Mouse (Mus musculus): ENCODE measurements at regions not wholly inside any gene's neighbourhood (a gene's known extent, or its start where the extent isn't known, plus 50 kb on each side); places are given as distances from the start of the nearest gene placed in this dataset.
A peak's percentile ranks its signal among the peaks of the same experiment; 100 is the strongest.

DNA sequence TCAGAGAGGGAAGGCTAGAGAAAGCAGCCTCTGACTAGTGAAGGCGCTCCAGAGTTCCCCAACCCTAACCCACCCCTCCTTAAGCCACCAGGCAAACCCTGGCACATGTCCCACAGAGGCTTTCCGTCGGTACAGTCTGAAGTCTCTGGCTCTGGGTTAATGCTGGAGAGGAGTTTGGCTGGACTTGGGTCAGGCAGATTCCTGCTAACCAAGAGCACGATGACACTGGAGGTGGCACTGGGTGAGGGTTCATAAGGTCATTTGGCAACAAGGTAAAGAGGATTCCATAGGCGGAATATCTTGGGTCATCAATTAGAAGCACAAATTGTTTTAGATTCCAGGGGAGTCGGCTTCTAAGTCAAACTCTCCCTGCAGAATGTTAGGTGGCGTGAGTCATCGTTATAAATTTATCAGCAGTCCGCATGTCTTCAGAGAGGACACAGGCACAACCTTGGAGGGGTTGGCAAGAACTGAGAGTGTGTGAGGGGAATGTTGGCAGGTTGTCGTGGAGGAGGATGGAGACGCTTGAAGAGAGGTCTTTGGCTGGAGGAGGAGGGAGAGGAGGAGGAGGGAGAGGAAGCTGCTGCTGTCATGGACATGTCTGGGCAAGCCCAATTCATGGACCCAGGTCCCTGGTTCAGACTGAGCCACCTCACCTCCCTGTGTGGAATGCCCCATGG, 138.4 kb downstream of the Utp6 start:
- no peak for ATAC-seq

GRCm38 (mm10) chr11:79821986-79822385, 140.2 kb downstream of the Utp6 start:
- no peak for ATAC-seq

DNA sequence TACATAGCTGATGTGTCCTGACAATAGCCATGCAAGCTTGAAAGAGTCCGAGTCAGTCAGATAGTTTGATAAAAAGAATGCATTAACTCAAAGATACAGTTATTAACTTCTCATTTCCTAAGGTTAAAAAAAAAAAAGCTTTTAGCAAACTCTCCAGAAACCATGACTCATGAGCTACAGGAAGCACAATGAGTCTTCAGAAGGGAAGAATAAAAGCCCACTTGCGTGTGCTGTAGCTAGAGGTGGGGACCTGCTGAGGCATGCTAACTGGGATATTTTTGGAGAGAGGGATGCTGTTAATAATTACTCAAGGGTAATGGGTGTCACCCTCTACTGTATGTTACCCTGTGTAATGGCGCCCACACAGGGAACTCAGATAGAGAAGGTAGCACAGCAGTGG, 147.0 kb downstream of the Utp6 start:
- no peak for ATAC-seq

- peak; percentile 56 for ATAC-seq
Measured at GRCm38 (mm10) chr11:79806911-79807466, 155.2 kb downstream of the Utp6 start.

DNA sequence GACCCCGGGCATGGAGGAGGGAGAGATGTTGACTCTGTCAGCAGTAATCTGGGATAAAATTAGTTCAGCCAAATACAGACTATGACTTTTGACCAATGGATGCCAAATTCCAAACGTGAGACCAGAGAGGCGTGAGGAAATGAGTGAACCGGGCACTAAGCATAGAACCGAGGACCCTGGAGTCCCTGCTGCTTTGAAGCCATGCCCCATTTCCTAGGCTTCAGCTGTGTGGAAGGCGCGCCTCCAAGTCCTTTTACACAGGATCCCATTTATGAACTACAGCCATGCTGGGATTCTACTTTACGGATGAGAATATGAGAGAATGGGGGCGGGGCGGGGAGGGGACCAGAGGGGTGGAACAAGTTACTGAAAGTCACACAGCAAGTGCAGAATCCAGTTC, 155.8 kb downstream of the Utp6 start:
- no peak for ATAC-seq

DNA sequence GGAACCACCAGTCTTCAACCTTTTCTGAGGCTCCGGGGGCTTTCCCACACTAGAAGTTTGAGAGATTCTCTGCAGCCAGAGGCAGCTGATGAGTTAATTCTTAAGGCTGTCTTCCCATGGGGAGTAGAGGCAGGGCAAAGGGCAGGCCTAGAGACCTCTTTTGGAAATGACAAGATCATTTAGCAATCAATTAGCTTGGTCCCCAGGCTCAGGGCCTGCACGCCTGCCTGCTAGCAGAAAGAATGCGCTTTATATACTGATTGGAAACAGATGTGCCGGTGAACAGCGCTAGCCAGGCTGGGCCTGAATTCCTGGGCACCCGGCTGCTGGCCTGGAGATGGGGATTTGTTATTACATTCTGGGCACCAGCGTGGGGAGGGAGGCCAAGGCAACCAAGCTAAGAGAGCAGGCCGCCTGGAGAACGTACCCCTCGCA, 156.2 kb downstream of the Utp6 start:
- no peak for ATAC-seq

DNA sequence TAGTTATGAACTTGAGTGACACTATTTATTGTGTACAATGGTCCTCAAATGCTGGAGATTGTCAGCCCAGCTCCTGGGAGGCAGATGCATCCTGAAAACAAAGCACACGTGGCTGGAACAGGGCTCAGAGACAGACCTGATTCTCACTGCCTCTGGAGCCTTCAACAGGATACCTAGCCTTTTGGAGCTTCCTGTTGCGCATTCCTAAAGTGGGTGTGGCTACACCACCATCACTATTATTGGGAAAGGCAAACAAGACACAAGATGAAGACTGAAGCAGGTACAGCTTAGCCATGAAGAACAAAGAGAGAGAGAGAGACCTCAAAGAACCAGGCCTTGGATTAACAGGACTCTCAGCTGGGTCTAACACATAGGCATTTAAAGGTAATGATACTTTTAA, 158.2 kb downstream of the Utp6 start:
- no peak for ATAC-seq

DNA sequence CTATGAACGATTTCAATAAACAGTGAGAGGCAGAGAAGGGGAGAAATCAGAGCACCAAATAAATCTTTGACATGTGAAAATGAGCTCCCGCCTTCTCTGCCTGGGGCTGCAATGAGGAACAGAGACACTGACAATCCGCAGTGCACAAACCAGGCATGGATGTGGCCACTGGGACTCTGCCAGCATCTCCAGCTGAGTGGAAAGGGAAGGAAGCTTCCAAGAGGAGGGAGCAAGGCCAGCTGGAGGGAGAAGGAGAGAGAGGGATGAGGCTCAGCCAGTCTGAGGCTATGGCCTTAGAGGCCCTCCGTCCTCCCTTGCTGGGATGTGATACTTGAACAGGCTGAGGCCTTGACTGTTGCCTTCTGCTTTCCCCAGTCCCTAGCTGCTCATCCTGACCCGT, 159.2 kb downstream of the Utp6 start:
- no peak for ATAC-seq

GRCm38 (mm10) chr11:79802566-79802965, 159.6 kb downstream of the Utp6 start:
- ATAC-seq: no peak

- ATAC-seq: no peak
Measured at GRCm38 (mm10) chr11:79800256-79800655, 161.9 kb downstream of the Utp6 start.

GRCm38 (mm10) chr11:79788251-79788741, 173.9 kb downstream of the Utp6 start:
- ATAC-seq: no peak

- ATAC-seq: no peak
Measured at GRCm38 (mm10) chr11:79787766-79788165, 174.4 kb downstream of the Utp6 start.

- ATAC-seq: no peak
Measured at GRCm38 (mm10) chr11:79784071-79784470, 178.1 kb downstream of the Utp6 start.

- ATAC-seq: no peak
Measured at GRCm38 (mm10) chr11:79781966-79782365, 180.2 kb downstream of the Utp6 start.

- no peak for ATAC-seq
Measured at GRCm38 (mm10) chr11:79779756-79780155, 182.4 kb downstream of the Utp6 start.

- no peak for ATAC-seq
Measured at GRCm38 (mm10) chr11:79778522-79778921, 183.7 kb downstream of the Utp6 start.

GRCm38 (mm10) chr11:79777988-79778387, 184.2 kb downstream of the Utp6 start:
- no peak for ATAC-seq

GRCm38 (mm10) chr11:79776577-79776976, 185.6 kb downstream of the Rab11fip4 start:
- no peak for ATAC-seq

GRCm38 (mm10) chr11:79773755-79774154, 182.7 kb downstream of the Rab11fip4 start:
- no peak for ATAC-seq

DNA sequence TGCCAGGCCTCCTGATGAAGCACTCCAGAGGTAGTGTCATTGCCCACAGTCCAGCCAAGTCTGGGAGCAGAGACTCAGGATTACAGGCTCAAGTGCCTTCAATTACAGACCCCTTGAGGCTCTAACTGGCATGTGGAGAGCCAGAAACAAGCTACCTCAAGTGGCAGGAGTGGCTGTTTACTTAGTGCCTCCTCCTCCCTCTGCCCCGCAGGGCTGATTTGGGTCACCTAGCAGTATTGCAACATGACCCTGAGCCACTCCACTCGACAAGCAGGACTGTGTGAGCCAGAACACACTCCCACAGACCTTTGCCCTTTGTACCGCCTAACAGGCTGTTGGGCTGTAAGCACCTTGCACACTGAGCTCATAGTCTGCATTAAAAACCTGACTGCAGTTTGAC, 180.4 kb downstream of the Rab11fip4 start:
- no peak for ATAC-seq

DNA sequence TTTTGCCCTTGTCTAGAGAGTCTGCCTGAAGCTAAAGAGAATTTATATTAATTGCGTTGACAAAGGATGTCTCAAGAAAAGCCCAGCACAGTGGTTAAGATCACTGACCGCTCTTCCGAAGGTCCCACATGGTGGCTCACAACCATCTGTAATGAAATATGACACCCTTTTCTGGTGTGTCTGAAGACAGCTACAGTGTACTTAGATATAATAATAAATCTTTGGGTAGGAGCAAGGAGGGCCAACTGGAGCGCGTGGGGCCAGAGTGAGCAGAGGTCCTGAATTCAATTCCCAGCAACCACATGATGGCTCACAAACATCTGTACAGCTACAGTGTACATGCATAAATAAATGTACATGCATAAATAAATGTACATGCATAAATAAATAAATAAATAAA, 176.1 kb downstream of the Rab11fip4 start:
- ATAC-seq: no peak

DNA sequence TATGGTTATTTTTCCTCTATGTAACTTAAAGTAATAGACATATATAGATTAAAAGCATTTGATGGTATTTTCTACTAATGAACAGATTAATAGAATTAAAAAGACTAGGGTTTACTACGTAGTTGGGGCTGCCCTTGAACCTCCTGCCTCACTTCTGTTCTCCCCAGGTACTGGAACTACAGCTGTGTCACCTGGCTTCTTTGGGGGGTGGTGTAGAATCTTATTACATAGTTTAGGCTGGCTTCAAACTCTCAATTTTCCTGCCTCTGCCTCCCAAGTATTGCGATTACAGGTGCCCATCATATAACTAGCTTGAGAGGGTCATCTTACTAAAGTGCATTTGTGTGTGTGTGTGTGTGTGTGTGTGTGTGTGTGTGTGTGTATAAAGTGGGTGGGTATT, 175.0 kb downstream of the Rab11fip4 start:
- ATAC-seq: no peak

DNA sequence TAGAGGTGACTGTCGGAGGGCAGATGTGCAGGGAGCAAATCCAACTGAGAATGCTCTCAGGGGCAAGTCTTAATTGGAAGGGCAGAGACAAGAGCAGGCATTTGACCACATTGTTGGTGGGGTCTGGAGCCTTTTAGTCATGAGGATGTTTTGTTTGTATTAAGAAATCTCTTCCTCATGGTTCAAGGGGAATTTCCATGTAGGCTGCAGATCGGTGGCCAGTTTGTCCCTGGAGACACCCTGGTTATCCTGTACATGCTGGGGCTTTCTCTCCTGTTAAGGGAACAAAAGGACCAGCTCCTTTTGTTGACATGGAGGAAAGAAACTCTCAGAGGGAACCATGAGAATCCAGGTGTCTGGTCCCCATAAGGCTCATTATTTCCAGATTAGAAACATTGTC, 174.4 kb downstream of the Rab11fip4 start:
- no peak for ATAC-seq

- no peak for ATAC-seq
Measured at GRCm38 (mm10) chr11:79764026-79764425, 173.0 kb downstream of the Rab11fip4 start.

GRCm38 (mm10) chr11:79762654-79763053, 171.6 kb downstream of the Rab11fip4 start:
- no peak for ATAC-seq

All from inflammation-experienced regulatory T-cells, adult 6 months (primary cell).